Mouse (Mus musculus) liver, postnatal 0 days (tissue): ENCODE results near the gene Mapk1.

Experiments used
- CTCF ChIP-seq: sonication (generic); IDR thresholded peaks from 2 replicates; pipeline ENCODE4 v1.5.1; 2016; ENCODE audit warnings: antibody characterized with exemption, low read depth
- EP300 ChIP-seq: IDR thresholded peaks from 2 replicates; pipeline ENCODE4 v1.6.1; 2016; ENCODE audit warnings: antibody characterized with exemption, low read depth, mild to moderate bottlenecking

- TF ChIP-seq CTCF (no peak), EP300 (no peak)
Measured at GRCm38 (mm10) chr16:17049886-17050285, 66.7 kb downstream of the Mapk1 start.
